Mouse (Mus musculus): ENCODE data around the gene Galnt15. TPM values are rescaled to one million over a fixed set of nuclear protein-coding genes. Genes with fewer than 3 reads are reported as not detected.

The Galnt15 gene
- polyA plus RNA-seq, 1 experiment from 2014 or later, result 0.09 TPM

- ATAC-seq (ENCODE audit: insufficient number of reproducible peaks, insufficient read depth, low FRiP score, low read depth), result no peak
- no peak overlapping the region for H3K27ac ChIP-seq (ENCODE audit: low read length)
- H3K4me3 ChIP-seq (ENCODE audit: low read depth, low read length), result no peak overlapping the region
- H3K9me3 ChIP-seq (ENCODE audit: control insufficient read depth, low read depth, low read length), result no peaks in the 10 kb centered on the region
- no peaks in the 10 kb centered on the region for H3K36me3 ChIP-seq (ENCODE audit: control insufficient read depth, insufficient read depth, low read length)
- 0 out of 2 replicates have a peak, but pooled peaks cover 3% of the 10 kb centered on the region for H3K4me1 ChIP-seq (ENCODE audit: control insufficient read depth, insufficient read depth, low read length)
- no peak overlapping the region for H3K9ac ChIP-seq (replicated peaks; ENCODE audit: low read depth, low read length)
- no peak overlapping the region for H3K4me2 ChIP-seq (replicated peaks; ENCODE audit: low read depth, low read length)
- H3K27me3 ChIP-seq (ENCODE audit: control insufficient read depth, insufficient read depth, low read length), result no peaks in the 10 kb centered on the region
- 84% methylated on average over 4 of the region's 4 CpGs for whole genome bisulfite sequencing
Observed at GRCm38 (mm10) chr14:32023891-32024290, 4.9 kb upstream of the Galnt15 start.

DNA sequence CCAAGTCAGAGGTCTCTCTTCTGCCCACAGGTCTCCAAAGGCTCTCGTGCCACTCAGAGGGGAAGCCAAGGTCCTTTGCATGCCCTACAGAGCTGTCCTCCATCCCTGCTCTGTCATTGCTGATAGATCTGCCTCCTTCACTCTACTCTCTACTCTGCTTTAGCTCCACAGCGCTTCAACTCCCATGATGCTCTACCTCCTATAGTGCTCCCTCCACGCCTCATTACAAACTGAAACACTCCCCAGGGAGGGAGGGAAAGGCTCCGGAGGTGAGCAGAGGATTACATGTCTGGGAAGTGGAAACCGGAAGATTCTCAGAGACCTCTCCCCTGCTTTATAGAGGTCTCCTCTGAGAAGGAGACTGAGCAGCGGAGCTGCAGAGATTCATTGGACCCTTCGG, 1.6 kb upstream of the Galnt15 start:
- Histone ChIP-seq H3K27me3 (ENCODE audit: control insufficient read depth, insufficient read depth, low read length) (0 out of 2 replicates have a peak, but pooled peaks cover 4% of the 10 kb centered on the region), H3K9ac (replicated peaks; ENCODE audit: low read depth, low read length) (no peak overlapping the region), H3K36me3 (ENCODE audit: control insufficient read depth, insufficient read depth, low read length) (no peaks in the 10 kb centered on the region), H3K9me3 (ENCODE audit: control insufficient read depth, low read depth, low read length) (no peaks in the 10 kb centered on the region), H3K27ac (ENCODE audit: low read length) (no peak overlapping the region), H3K4me1 (ENCODE audit: control insufficient read depth, insufficient read depth, low read length) (0 out of 2 replicates have a peak, but pooled peaks cover 3% of the 10 kb centered on the region), H3K4me2 (replicated peaks; ENCODE audit: low read depth, low read length) (no peak overlapping the region), H3K4me3 (ENCODE audit: low read depth, low read length) (no peak overlapping the region)
- ATAC-seq (ENCODE audit: insufficient number of reproducible peaks, insufficient read depth, low FRiP score, low read depth), result no peak
- 62% methylated on average over 7 of the region's 7 CpGs for WGBS

DNA sequence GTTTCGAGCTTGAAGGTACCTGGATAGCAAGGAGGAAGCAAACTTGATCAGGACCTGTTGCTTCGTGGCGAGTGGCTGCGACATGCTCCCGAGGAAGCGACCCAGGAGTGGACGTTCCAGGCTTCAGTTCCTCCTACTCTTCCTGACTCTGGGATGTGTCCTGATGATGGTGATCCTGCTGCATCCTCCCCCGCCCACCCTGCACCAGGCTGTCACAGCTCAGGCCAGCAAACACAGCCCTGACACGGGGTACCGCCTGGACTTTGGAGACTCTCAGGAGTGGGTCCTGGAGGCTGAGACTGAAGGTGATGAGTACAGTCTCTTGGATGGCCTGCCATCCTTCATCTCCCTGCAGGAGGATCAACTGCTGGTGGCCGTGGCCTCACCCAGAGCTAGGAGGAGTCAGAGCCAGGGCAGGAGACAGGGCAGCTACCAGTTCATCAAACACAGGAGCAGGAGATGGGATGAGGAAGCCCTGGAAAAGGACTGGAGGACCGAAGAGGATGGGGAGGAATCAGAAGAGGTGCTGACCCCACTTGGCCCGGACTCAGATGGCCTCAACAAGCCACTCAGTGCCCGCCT, 713 bp downstream of the Galnt15 start:
- H3K9ac ChIP-seq (replicated peaks; ENCODE audit: low read depth, low read length), result no peak overlapping the region
- H3K4me3 ChIP-seq (ENCODE audit: low read depth, low read length), result no peak overlapping the region
- no peak overlapping the region for H3K27ac ChIP-seq (ENCODE audit: low read length)
- no peak for ATAC-seq (ENCODE audit: insufficient number of reproducible peaks, insufficient read depth, low FRiP score, low read depth)
- 0 out of 2 replicates have a peak, but pooled peaks cover 4% of the 10 kb centered on the region for H3K27me3 ChIP-seq (ENCODE audit: control insufficient read depth, insufficient read depth, low read length)
- no peaks in the 10 kb centered on the region for H3K9me3 ChIP-seq (ENCODE audit: control insufficient read depth, low read depth, low read length)
- H3K4me2 ChIP-seq (replicated peaks; ENCODE audit: low read depth, low read length), result no peak overlapping the region
- H3K36me3 ChIP-seq (ENCODE audit: control insufficient read depth, insufficient read depth, low read length), result no peaks in the 10 kb centered on the region
- H3K4me1 ChIP-seq (ENCODE audit: control insufficient read depth, insufficient read depth, low read length), result no peaks in the 10 kb centered on the region
- 70% methylated on average over 14 of the region's 14 CpGs for WGBS

DNA sequence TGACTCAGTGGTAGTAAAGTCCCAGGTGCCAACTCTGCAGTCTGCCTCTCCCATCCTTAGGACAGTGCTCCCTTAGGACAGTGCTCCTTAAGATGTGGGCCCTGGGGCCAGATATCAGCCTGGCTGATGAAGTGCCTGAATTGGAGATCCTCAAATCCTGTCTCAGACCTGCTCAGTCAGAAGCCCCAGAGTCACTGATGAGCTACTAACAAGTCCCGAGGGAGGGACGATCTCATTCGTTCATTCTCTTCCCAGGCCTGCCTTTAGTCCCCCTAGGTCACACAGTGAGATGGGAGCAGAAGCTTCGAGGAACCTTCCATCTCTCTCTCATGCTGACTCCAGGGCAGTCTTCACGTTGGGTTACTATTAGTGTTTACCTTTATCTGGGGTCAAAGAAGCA, 1.3 kb downstream of the Galnt15 start:
- Histone ChIP-seq H3K4me2 (replicated peaks; ENCODE audit: low read depth, low read length) (no peak overlapping the region), H3K4me3 (ENCODE audit: low read depth, low read length) (no peak overlapping the region), H3K27ac (ENCODE audit: low read length) (no peak overlapping the region), H3K9me3 (ENCODE audit: control insufficient read depth, low read depth, low read length) (no peaks in the 10 kb centered on the region), H3K36me3 (ENCODE audit: control insufficient read depth, insufficient read depth, low read length) (no peaks in the 10 kb centered on the region), H3K27me3 (ENCODE audit: control insufficient read depth, insufficient read depth, low read length) (0 out of 2 replicates have a peak, but pooled peaks cover 4% of the 10 kb centered on the region), H3K4me1 (ENCODE audit: control insufficient read depth, insufficient read depth, low read length) (no peaks in the 10 kb centered on the region), H3K9ac (replicated peaks; ENCODE audit: low read depth, low read length) (no peak overlapping the region)
- no peak for ATAC-seq (ENCODE audit: insufficient number of reproducible peaks, insufficient read depth, low FRiP score, low read depth)
- WGBS, result 61% methylated on average over 5 of the region's 5 CpGs

DNA sequence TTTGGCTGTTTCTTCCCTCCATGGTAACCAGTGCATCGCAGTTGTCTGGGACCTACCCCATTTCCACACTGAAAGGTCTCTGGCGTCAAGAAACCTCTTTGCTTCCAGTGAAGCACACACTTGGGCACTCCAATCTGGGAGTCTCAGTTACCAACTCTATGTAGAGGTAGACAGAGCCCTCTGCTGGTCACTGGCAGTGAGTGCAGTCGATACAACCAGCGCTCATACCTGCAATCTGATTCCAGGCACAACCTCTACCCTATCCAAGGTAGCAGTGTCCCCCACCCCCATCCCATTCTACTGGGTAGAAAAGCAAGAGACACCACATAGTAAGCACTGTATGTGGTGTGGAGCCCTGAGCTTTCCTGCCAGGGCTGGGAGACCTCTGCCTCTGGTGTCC, 3.7 kb downstream of the Galnt15 start:
- no peaks in the 10 kb centered on the region for H3K9me3 ChIP-seq (ENCODE audit: control insufficient read depth, low read depth, low read length)
- no peak overlapping the region for H3K4me3 ChIP-seq (ENCODE audit: low read depth, low read length)
- no peak overlapping the region for H3K4me2 ChIP-seq (replicated peaks; ENCODE audit: low read depth, low read length)
- 6% methylated on average over 4 of the region's 4 CpGs for WGBS
- H3K27me3 ChIP-seq (ENCODE audit: control insufficient read depth, insufficient read depth, low read length), result 0 out of 2 replicates have a peak, but pooled peaks cover 4% of the 10 kb centered on the region
- no peaks in the 10 kb centered on the region for H3K36me3 ChIP-seq (ENCODE audit: control insufficient read depth, insufficient read depth, low read length)
- no peaks in the 10 kb centered on the region for H3K4me1 ChIP-seq (ENCODE audit: control insufficient read depth, insufficient read depth, low read length)
- H3K9ac ChIP-seq (replicated peaks; ENCODE audit: low read depth, low read length), result no peak overlapping the region
- no peak overlapping the region for H3K27ac ChIP-seq (ENCODE audit: low read length)
- ATAC-seq (ENCODE audit: insufficient number of reproducible peaks, insufficient read depth, low FRiP score, low read depth), result peak; percentile 44; the same call in 1 of the 2 replicates

DNA sequence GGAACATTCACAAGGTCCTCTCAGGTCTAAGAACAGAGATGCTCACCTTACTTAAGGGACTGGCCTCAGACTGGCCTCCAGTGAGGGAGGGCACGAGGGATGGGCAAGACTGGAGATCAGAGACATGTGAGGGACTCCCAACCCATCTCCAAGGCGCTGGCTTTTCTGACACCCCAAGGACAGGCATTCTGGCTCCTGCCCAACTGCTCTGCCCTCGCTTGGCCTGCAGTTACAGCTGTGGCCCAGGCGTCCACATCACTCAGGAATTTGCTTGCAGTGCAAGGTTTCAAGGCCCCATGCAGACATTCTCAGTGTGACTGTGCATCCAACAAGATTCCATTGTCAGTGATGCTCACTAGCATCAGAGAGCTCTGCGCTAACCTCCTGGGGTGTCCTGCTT, 7.7 kb downstream of the Galnt15 start:
- Histone ChIP-seq H3K4me1 (ENCODE audit: control insufficient read depth, insufficient read depth, low read length) (no peaks in the 10 kb centered on the region), H3K9ac (replicated peaks; ENCODE audit: low read depth, low read length) (no peak overlapping the region), H3K36me3 (ENCODE audit: control insufficient read depth, insufficient read depth, low read length) (no peaks in the 10 kb centered on the region), H3K27me3 (ENCODE audit: control insufficient read depth, insufficient read depth, low read length) (no peaks in the 10 kb centered on the region), H3K9me3 (ENCODE audit: control insufficient read depth, low read depth, low read length) (no peaks in the 10 kb centered on the region), H3K27ac (ENCODE audit: low read length) (no peak overlapping the region), H3K4me3 (ENCODE audit: low read depth, low read length) (no peak overlapping the region), H3K4me2 (replicated peaks; ENCODE audit: low read depth, low read length) (no peak overlapping the region)
- no peak for ATAC-seq (ENCODE audit: insufficient number of reproducible peaks, insufficient read depth, low FRiP score, low read depth)
- WGBS, result 79% methylated on average over 5 of the region's 5 CpGs

DNA sequence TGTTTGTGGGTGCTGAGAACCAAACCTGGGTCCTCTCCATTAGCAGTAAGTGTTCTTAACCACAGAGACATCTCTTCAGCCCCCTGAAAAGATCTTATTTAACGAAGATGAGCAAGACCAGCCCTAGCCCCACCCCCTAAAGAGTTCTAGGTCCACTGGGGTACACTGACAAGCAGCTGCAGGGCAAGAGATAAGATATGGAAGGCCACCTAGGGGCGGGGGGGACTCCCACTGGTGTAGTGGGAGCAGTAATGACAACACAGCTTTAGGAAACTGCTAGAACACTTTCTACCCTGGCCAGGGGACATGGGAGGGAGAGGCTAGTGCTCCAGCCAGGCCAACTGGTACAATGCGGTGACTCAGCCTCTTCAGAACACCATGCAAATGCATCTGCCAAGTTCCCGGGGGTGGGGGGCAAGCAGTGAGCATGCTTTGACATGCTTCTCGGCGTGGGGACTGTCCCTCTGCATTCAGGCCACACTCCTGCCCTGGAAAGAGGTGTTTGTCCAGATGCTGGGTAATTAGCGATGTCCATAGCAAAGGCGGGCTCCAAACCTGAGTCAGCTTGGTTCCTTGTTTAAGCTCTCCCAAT, 9.0 kb downstream of the Galnt15 start:
- H3K27me3 ChIP-seq (ENCODE audit: control insufficient read depth, insufficient read depth, low read length), result no peaks in the 10 kb centered on the region
- no peak overlapping the region for H3K9ac ChIP-seq (replicated peaks; ENCODE audit: low read depth, low read length)
- H3K9me3 ChIP-seq (ENCODE audit: control insufficient read depth, low read depth, low read length), result no peaks in the 10 kb centered on the region
- no peaks in the 10 kb centered on the region for H3K36me3 ChIP-seq (ENCODE audit: control insufficient read depth, insufficient read depth, low read length)
- no peak overlapping the region for H3K4me3 ChIP-seq (ENCODE audit: low read depth, low read length)
- ATAC-seq (ENCODE audit: insufficient number of reproducible peaks, insufficient read depth, low FRiP score, low read depth), result no peak
- WGBS, result 82% methylated on average over 8 of the region's 8 CpGs
- no peak overlapping the region for H3K4me2 ChIP-seq (replicated peaks; ENCODE audit: low read depth, low read length)
- H3K4me1 ChIP-seq (ENCODE audit: control insufficient read depth, insufficient read depth, low read length), result no peaks in the 10 kb centered on the region
- no peak overlapping the region for H3K27ac ChIP-seq (ENCODE audit: low read length)

GRCm38 (mm10) chr14:32042108-32042507, 13.3 kb downstream of the Galnt15 start:
- no peaks in the 10 kb centered on the region for H3K36me3 ChIP-seq (ENCODE audit: control insufficient read depth, insufficient read depth, low read length)
- no peak overlapping the region for H3K4me2 ChIP-seq (replicated peaks; ENCODE audit: low read depth, low read length)
- ATAC-seq (ENCODE audit: insufficient number of reproducible peaks, insufficient read depth, low FRiP score, low read depth), result 0 out of 2 replicates have a peak, but pooled peaks have one; percentile 67
- no peaks in the 10 kb centered on the region for H3K27me3 ChIP-seq (ENCODE audit: control insufficient read depth, insufficient read depth, low read length)
- H3K4me1 ChIP-seq (ENCODE audit: control insufficient read depth, insufficient read depth, low read length), result no peaks in the 10 kb centered on the region
- no peak overlapping the region for H3K27ac ChIP-seq (ENCODE audit: low read length)
- whole genome bisulfite sequencing, result 35% methylated on average over 5 of the region's 5 CpGs
- H3K9me3 ChIP-seq (ENCODE audit: control insufficient read depth, low read depth, low read length), result no peaks in the 10 kb centered on the region
- H3K4me3 ChIP-seq (ENCODE audit: low read depth, low read length), result no peak overlapping the region
- no peak overlapping the region for H3K9ac ChIP-seq (replicated peaks; ENCODE audit: low read depth, low read length)

DNA sequence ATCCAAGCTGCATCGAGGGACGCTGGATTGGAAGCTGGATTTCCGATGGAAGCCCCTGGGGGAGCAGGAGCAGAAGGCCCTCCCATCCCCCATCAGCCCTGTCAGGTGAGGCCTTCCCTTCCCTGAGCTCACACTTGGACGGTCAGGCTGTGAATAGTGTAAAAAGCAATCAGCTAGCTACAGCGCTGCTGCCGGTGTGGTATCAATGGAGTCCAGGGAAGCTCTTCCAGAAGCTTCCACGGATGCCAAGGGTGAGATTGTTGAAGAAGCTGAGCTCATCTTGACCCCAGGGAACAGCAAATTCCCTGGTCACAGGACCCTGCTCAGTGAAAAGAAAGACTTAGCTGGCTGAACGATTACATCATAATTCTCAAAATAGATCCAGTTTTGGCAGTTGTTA, 17.6 kb downstream of the Galnt15 start:
- no peak for ATAC-seq (ENCODE audit: insufficient number of reproducible peaks, insufficient read depth, low FRiP score, low read depth)

More for the DNA sequence above, 17.6 kb downstream of the Galnt15 start:
- H3K9ac ChIP-seq (replicated peaks; ENCODE audit: low read depth, low read length), result no peak overlapping the region
- H3K27me3 ChIP-seq (ENCODE audit: control insufficient read depth, insufficient read depth, low read length), result no peaks in the 10 kb centered on the region
- 66% methylated on average over 8 of the region's 8 CpGs for WGBS
- H3K27ac ChIP-seq (ENCODE audit: low read length), result no peak overlapping the region
- no peaks in the 10 kb centered on the region for H3K36me3 ChIP-seq (ENCODE audit: control insufficient read depth, insufficient read depth, low read length)
- H3K9me3 ChIP-seq (ENCODE audit: control insufficient read depth, low read depth, low read length), result no peaks in the 10 kb centered on the region
- no peaks in the 10 kb centered on the region for H3K4me1 ChIP-seq (ENCODE audit: control insufficient read depth, insufficient read depth, low read length)
- no peak overlapping the region for H3K4me3 ChIP-seq (ENCODE audit: low read depth, low read length)
- H3K4me2 ChIP-seq (replicated peaks; ENCODE audit: low read depth, low read length), result no peak overlapping the region
